Mouse (Mus musculus): ENCODE measurements at regions not wholly inside any gene's neighbourhood (a gene's known extent, or its start where the extent isn't known, plus 50 kb on each side); places are given as distances from the start of the nearest gene placed in this dataset.

GRCm38 (mm10) chr9:31989581-31990360 lies 76.5 kb upstream of the Barx2 start:
- Histone ChIP-seq H3K4me3 (ENCODE audit: low read depth, low read length) (no peak overlapping the region), H3K4me1 (ENCODE audit: control insufficient read depth, low read depth, low read length) (no peaks in the 10 kb centered on the region), H3K4me2 (ENCODE audit: low read depth, low read length) (no peak overlapping the region), H3K27me3 (ENCODE audit: control insufficient read depth, insufficient read depth, low read depth, low read length) (no peaks in the 10 kb centered on the region), H3K27ac (ENCODE audit: low read length) (no peak overlapping the region), H3K9me3 (replicated peaks; ENCODE audit: control insufficient read depth, low read length) (no peaks in the 10 kb centered on the region), H3K36me3 (ENCODE audit: control insufficient read depth, insufficient read depth) (no peaks in the 10 kb centered on the region), H3K9ac (ENCODE audit: low read depth, low read length) (no peak overlapping the region)
- 60% methylated on average over 17 of the region's 17 CpGs for WGBS (ENCODE audit: insufficient replicate concordance)
- ATAC-seq (ENCODE audit: low read depth), result no peak

- Histone ChIP-seq H3K4me1 (ENCODE audit: control insufficient read depth, low read depth, low read length) (no peaks in the 10 kb centered on the region), H3K27me3 (ENCODE audit: control insufficient read depth, insufficient read depth, low read depth, low read length) (no peaks in the 10 kb centered on the region), H3K9ac (ENCODE audit: low read depth, low read length) (no peak overlapping the region), H3K36me3 (ENCODE audit: control insufficient read depth, insufficient read depth) (no peaks in the 10 kb centered on the region), H3K27ac (ENCODE audit: low read length) (no peak overlapping the region), H3K9me3 (replicated peaks; ENCODE audit: control insufficient read depth, low read length) (no peaks in the 10 kb centered on the region), H3K4me2 (ENCODE audit: low read depth, low read length) (no peak overlapping the region), H3K4me3 (ENCODE audit: low read depth, low read length) (no peak overlapping the region)
- 71% methylated on average over 4 of the region's 4 CpGs for WGBS (ENCODE audit: insufficient replicate concordance)
- ATAC-seq (ENCODE audit: low read depth), result no peak
These were observed 77.2 kb upstream of the Barx2 start for GRCm38 (mm10) chr9:31990456-31990855.

GRCm38 (mm10) chr9:31993631-31994601 lies 80.7 kb upstream of the Barx2 start:
- no peak overlapping the region for H3K4me2 ChIP-seq (ENCODE audit: low read depth, low read length)
- no peak for ATAC-seq (ENCODE audit: low read depth)
- no peaks in the 10 kb centered on the region for H3K36me3 ChIP-seq (ENCODE audit: control insufficient read depth, insufficient read depth)
- no peaks in the 10 kb centered on the region for H3K27me3 ChIP-seq (ENCODE audit: control insufficient read depth, insufficient read depth, low read depth, low read length)
- peaks cover 5% of the 10 kb centered on the region for H3K4me1 ChIP-seq (ENCODE audit: control insufficient read depth, low read depth, low read length)
- H3K9ac ChIP-seq (ENCODE audit: low read depth, low read length), result no peak overlapping the region
- H3K27ac ChIP-seq (ENCODE audit: low read length), result no peak overlapping the region
- WGBS (ENCODE audit: insufficient replicate concordance), result 60% methylated on average over 7 of the region's 7 CpGs
- no peaks in the 10 kb centered on the region for H3K9me3 ChIP-seq (replicated peaks; ENCODE audit: control insufficient read depth, low read length)
- no peak overlapping the region for H3K4me3 ChIP-seq (ENCODE audit: low read depth, low read length)

- no peak overlapping the region for H3K27ac ChIP-seq (ENCODE audit: low read length)
- no peaks in the 10 kb centered on the region for H3K9me3 ChIP-seq (replicated peaks; ENCODE audit: control insufficient read depth, low read length)
- H3K9ac ChIP-seq (ENCODE audit: low read depth, low read length), result no peak overlapping the region
- no peaks in the 10 kb centered on the region for H3K36me3 ChIP-seq (ENCODE audit: control insufficient read depth, insufficient read depth)
- H3K4me2 ChIP-seq (ENCODE audit: low read depth, low read length), result no peak overlapping the region
- H3K4me1 ChIP-seq (ENCODE audit: control insufficient read depth, low read depth, low read length), result peaks cover 5% of the 10 kb centered on the region
- ATAC-seq (ENCODE audit: low read depth), result no peak
- 48% methylated on average over 3 of the region's 3 CpGs for WGBS (ENCODE audit: insufficient replicate concordance)
- H3K27me3 ChIP-seq (ENCODE audit: control insufficient read depth, insufficient read depth, low read depth, low read length), result no peaks in the 10 kb centered on the region
- H3K4me3 ChIP-seq (ENCODE audit: low read depth, low read length), result no peak overlapping the region
These were observed 81.8 kb upstream of the Barx2 start for GRCm38 (mm10) chr9:31995101-31995500.

GRCm38 (mm10) chr9:31995700-31996099 lies 82.4 kb upstream of the Barx2 start:
- H3K36me3 ChIP-seq (ENCODE audit: control insufficient read depth, insufficient read depth), result no peaks in the 10 kb centered on the region
- no peak overlapping the region for H3K9ac ChIP-seq (ENCODE audit: low read depth, low read length)
- no peak for ATAC-seq (ENCODE audit: low read depth)
- H3K4me2 ChIP-seq (ENCODE audit: low read depth, low read length), result no peak overlapping the region
- peaks cover 5% of the 10 kb centered on the region for H3K4me1 ChIP-seq (ENCODE audit: control insufficient read depth, low read depth, low read length)
- H3K9me3 ChIP-seq (replicated peaks; ENCODE audit: control insufficient read depth, low read length), result no peaks in the 10 kb centered on the region
- H3K4me3 ChIP-seq (ENCODE audit: low read depth, low read length), result no peak overlapping the region
- H3K27me3 ChIP-seq (ENCODE audit: control insufficient read depth, insufficient read depth, low read depth, low read length), result no peaks in the 10 kb centered on the region
- 13% methylated on average over 4 of the region's 4 CpGs for WGBS (ENCODE audit: insufficient replicate concordance)
- no peak overlapping the region for H3K27ac ChIP-seq (ENCODE audit: low read length)

GRCm38 (mm10) chr9:31996466-31997177 lies 83.4 kb upstream of the Barx2 start:
- Histone ChIP-seq H3K27me3 (ENCODE audit: control insufficient read depth, insufficient read depth, low read depth, low read length) (no peaks in the 10 kb centered on the region), H3K4me2 (ENCODE audit: low read depth, low read length) (peak overlapping the region; percentile 12; the same call in 1 of the 2 replicates), H3K9ac (ENCODE audit: low read depth, low read length) (no peak overlapping the region), H3K27ac (ENCODE audit: low read length) (peak overlapping the region; percentile 61), H3K4me3 (ENCODE audit: low read depth, low read length) (no peak overlapping the region), H3K36me3 (ENCODE audit: control insufficient read depth, insufficient read depth) (no peaks in the 10 kb centered on the region), H3K9me3 (replicated peaks; ENCODE audit: control insufficient read depth, low read length) (no peaks in the 10 kb centered on the region), H3K4me1 (ENCODE audit: control insufficient read depth, low read depth, low read length) (peaks cover 5% of the 10 kb centered on the region)
- ATAC-seq (ENCODE audit: low read depth), result peak; percentile 83
- 32% methylated on average over 7 of the region's 7 CpGs for WGBS (ENCODE audit: insufficient replicate concordance)

- WGBS (ENCODE audit: insufficient replicate concordance), result 20% methylated on average over 25 of the region's 25 CpGs
- no peak overlapping the region for H3K4me3 ChIP-seq (ENCODE audit: low read depth, low read length)
- peaks cover 5% of the 10 kb centered on the region for H3K4me1 ChIP-seq (ENCODE audit: control insufficient read depth, low read depth, low read length)
- H3K9me3 ChIP-seq (replicated peaks; ENCODE audit: control insufficient read depth, low read length), result no peaks in the 10 kb centered on the region
- H3K9ac ChIP-seq (ENCODE audit: low read depth, low read length), result no peak overlapping the region
- peak overlapping the region; percentile 2; the same call in 1 of the 2 replicates for H3K4me2 ChIP-seq (ENCODE audit: low read depth, low read length)
- no peak for ATAC-seq (ENCODE audit: low read depth)
- no peaks in the 10 kb centered on the region for H3K36me3 ChIP-seq (ENCODE audit: control insufficient read depth, insufficient read depth)
- no peaks in the 10 kb centered on the region for H3K27me3 ChIP-seq (ENCODE audit: control insufficient read depth, insufficient read depth, low read depth, low read length)
- H3K27ac ChIP-seq (ENCODE audit: low read length), result peak overlapping the region; percentile 9; the same call in 1 of the 2 replicates
These were observed 84.2 kb upstream of the Barx2 start for GRCm38 (mm10) chr9:31997178-31998097.

All from liver, embryonic 16.5 days (tissue).